Mouse (Mus musculus) limb, embryonic 12.5 days (tissue): ENCODE data around the gene Olfr1391. TPM values are rescaled to one million over a fixed set of nuclear protein-coding genes. Genes with fewer than 3 reads are reported as not detected.

Experiments
- ATAC-seq: fragments of 200-750 bp; cut with Nextera tagmentation; 2 replicates; pipeline ENCODE4 v1.8.0; 2017; ENCODE audit warnings: low read depth, moderate TSS enrichment; ENCODE audit not compliant: insufficient number of reproducible peaks, insufficient read depth, low FRiP score, low TSS enrichment
- H3K27ac ChIP-seq: fragments of 300-500 bp; sonication (generic); 2 replicates; pipeline ENCODE4 v1.5.1; 2016; ENCODE audit warnings: mild to moderate bottlenecking, moderate library complexity
- H3K27me3 ChIP-seq: fragments of 300-500 bp; sonication (generic); 2 replicates; pipeline ENCODE4 v1.6.1; 2016; ENCODE audit warnings: mild to moderate bottlenecking, moderate library complexity
- H3K36me3 ChIP-seq: fragments of 300-500 bp; sonication (generic); 2 replicates; pipeline ENCODE4 v1.6.1; 2016; ENCODE audit warnings: mild to moderate bottlenecking, moderate library complexity
- H3K4me1 ChIP-seq: fragments of 300-500 bp; sonication (generic); replicated peaks from 2 replicates; pipeline ENCODE4 v1.6.1; 2016
- H3K4me2 ChIP-seq: fragments of 300-500 bp; sonication (generic); 2 replicates; pipeline ENCODE4 v1.6.1; 2016; ENCODE audit warnings: mild to moderate bottlenecking, moderate library complexity
- H3K4me3 ChIP-seq: fragments of 300-500 bp; sonication (generic); replicated peaks from 2 replicates; pipeline ENCODE4 v1.5.1; 2016; ENCODE audit warnings: mild to moderate bottlenecking
- H3K9ac ChIP-seq: fragments of 300-500 bp; sonication (generic); replicated peaks from 2 replicates; pipeline ENCODE4 v1.6.1; 2016; ENCODE audit warnings: mild to moderate bottlenecking, moderate library complexity
- H3K9me3 ChIP-seq: fragments of 300-500 bp; sonication (generic); 2 replicates; pipeline ENCODE4 v1.6.1; 2016; ENCODE audit warnings: mild to moderate bottlenecking, moderate library complexity
- WGBS: fragments of 180-500 bp; shearing (Covaris S2); methylation state at CpG from one replicate; pipeline ENCODE4 v1.1.7; 2016; 5-methylcytosine and 5-hydroxymethylcytosine counted together
- polyA plus RNA-seq: library from polyadenylated mRNA; unstranded; fragments of >200 nt; fragmentation: Nextera tagmentation; extraction: Ambion mirVana; gene quantifications from 2 replicates; pipeline ENCODE4 v1.2.1, GENCODE M21; 2016

Olfr1391 gene
- polyA plus RNA-seq, 1 experiment from 2014 or later: not detected

GRCm38 (mm10) chr11:49337150-49337832 is 14.7 kb downstream of the Olfr1391 start:
- Histone ChIP-seq H3K4me3 (no peak overlapping the region), H3K27me3 (no peaks in the 10 kb centered on the region), H3K27ac (no peak overlapping the region), H3K9me3 (no peaks in the 10 kb centered on the region), H3K4me1 (no peaks in the 10 kb centered on the region), H3K4me2 (no peak overlapping the region), H3K36me3 (no peaks in the 10 kb centered on the region), H3K9ac (no peak overlapping the region)
- WGBS: 75% methylated on average over 4 of the region's 4 CpGs
- ATAC-seq: no peak

Other genes starting within 250 kb of the Olfr1391 start
- gene Ifi47, start 246.2 kb upstream of the Olfr1391 start, polyA plus RNA-seq: 0.56 and 0.69 TPM in 2 replicates
- not detected in 2 replicates for gene Olfr1396, start 207.9 kb upstream of the Olfr1391 start, polyA plus RNA-seq
- not detected in 2 replicates for gene Olfr1395, start 180.5 kb upstream of the Olfr1391 start, polyA plus RNA-seq
- gene Olfr1394, start 168.4 kb upstream of the Olfr1391 start, polyA plus RNA-seq: not detected in 2 replicates
- gene Btnl9, start 135.6 kb upstream of the Olfr1391 start, polyA plus RNA-seq: 0.33 and 0.87 TPM in 2 replicates
- gene Zfp62, start 119.5 kb upstream of the Olfr1391 start, polyA plus RNA-seq: 50.4 and 58.5 TPM in 2 replicates
- 46.0 and 49.1 TPM in 2 replicates for gene Mgat1, start 78.6 kb upstream of the Olfr1391 start, polyA plus RNA-seq
- not detected in 2 replicates for gene Olfr1393, start 44.4 kb upstream of the Olfr1391 start, polyA plus RNA-seq
- gene Olfr1392, start 37.5 kb upstream of the Olfr1391 start, polyA plus RNA-seq: 0.09 TPM in 1 of 2 replicates, not detected in the other
- not detected in 2 replicates for gene Olfr10, start 18.0 kb upstream of the Olfr1391 start, polyA plus RNA-seq
- not detected in 2 replicates for gene Olfr1390, start 12.4 kb downstream of the Olfr1391 start, polyA plus RNA-seq
- gene Olfr1389, start 100.3 kb downstream of the Olfr1391 start, polyA plus RNA-seq: not detected in 2 replicates
- gene Olfr1388, start 113.9 kb downstream of the Olfr1391 start, polyA plus RNA-seq: 0.11 and 0.13 TPM in 2 replicates
- not detected in 2 replicates for gene Olfr1387, start 132.6 kb downstream of the Olfr1391 start, polyA plus RNA-seq
- gene Olfr1386, start 142.3 kb downstream of the Olfr1391 start, polyA plus RNA-seq: not detected in 2 replicates
- not detected in 2 replicates for gene Olfr1385, start 166.3 kb downstream of the Olfr1391 start, polyA plus RNA-seq
- gene Olfr1384, start 184.0 kb downstream of the Olfr1391 start, polyA plus RNA-seq: not detected in 2 replicates
- gene Olfr1383, start 196.9 kb downstream of the Olfr1391 start, polyA plus RNA-seq: not detected in 2 replicates
- not detected in 2 replicates for gene Olfr1382, start 205.5 kb downstream of the Olfr1391 start, polyA plus RNA-seq
- gene Olfr1381, start 220.7 kb downstream of the Olfr1391 start, polyA plus RNA-seq: not detected in 2 replicates
- gene Olfr1380, start 234.1 kb downstream of the Olfr1391 start, polyA plus RNA-seq: not detected in 2 replicates